Mouse (Mus musculus) liver, postnatal 0 days (tissue): ENCODE measurements around the gene Tiam1.

ENCODE experiments used
- CTCF ChIP-seq: sonication (generic); IDR thresholded peaks from 2 replicates; pipeline ENCODE4 v1.5.1; 2016; ENCODE audit warnings: antibody characterized with exemption, low read depth
- EP300 ChIP-seq: IDR thresholded peaks from 2 replicates; pipeline ENCODE4 v1.6.1; 2016; ENCODE audit warnings: antibody characterized with exemption, low read depth, mild to moderate bottlenecking

GRCm38 (mm10) chr16:90155080-90155479 is 11.5 kb upstream of the Tiam1 start:
- TF ChIP-seq EP300 (no peak), CTCF (no peak; the same call in 1 of the 2 replicates)
